Mouse (Mus musculus): ENCODE measurements around the gene Gm9837. TPM values are rescaled to one million over a fixed set of nuclear protein-coding genes. Genes with fewer than 3 reads are reported as not detected.

Gm9837 gene
- not detected for polyA plus RNA-seq (2017; shearing (Covaris generic))

GRCm38 (mm10) chr11:53469968-53470695 is at the start of gene Gm9837:
Gene Gm9837, minus strand, starts transcription at chr11:53470479.

GRCm38 (mm10) chr11:53519207-53520121 is 49.2 kb upstream of the Gm9837 start, which contains the start of gene Sept8:
Gene Sept8, plus strand, starts transcription at chr11:53519257.

GRCm38 (mm10) chr11:53479783-53480301 is 9.6 kb upstream of the Gm9837 start, which contains the start of the genes Gm9945 and Sowaha:
Gene Gm9945, plus strand, starts transcription at chr11:53480166.
Gene Sowaha, minus strand, starts transcription at chr11:53480274.

GRCm38 (mm10) chr11:53456474-53457371 is 13.6 kb downstream of the Gm9837 start, which contains the start of the genes Gm10447 and Shroom1:
Gene Gm10447, minus strand, starts transcription at chr11:53457110.
Gene Shroom1, plus strand, starts transcription at chr11:53457205.

GRCm38 (mm10) chr11:53430670-53431346 is 39.5 kb downstream of the Gm9837 start, which contains the start of the genes Uqcrq and Gdf9:
Gene Uqcrq, minus strand, starts transcription at chr11:53430831.
Gene Gdf9, plus strand, starts transcription at chr11:53431023.

GRCm38 (mm10) chr11:53423036-53423435 is 47.2 kb downstream of the Gm9837 start, which contains the start of gene Leap2:
Gene Leap2, minus strand, starts transcription at chr11:53423170.

Other genes with a start within 250 kb of the Gm9837 start
- gene Hspa4, start 170.0 kb downstream of the Gm9837 start, polyA plus RNA-seq (2017; shearing (Covaris generic)) = 33.1 TPM
- 36.2 TPM for gene Zcchc10, start 145.8 kb downstream of the Gm9837 start, polyA plus RNA-seq (2017; shearing (Covaris generic))
- 15.7 TPM for gene Aff4, start 119.6 kb downstream of the Gm9837 start, polyA plus RNA-seq (2017; shearing (Covaris generic))
- not detected for gene Leap2, start 47.3 kb downstream of the Gm9837 start, polyA plus RNA-seq (2017; shearing (Covaris generic))
- gene Uqcrq, start 39.6 kb downstream of the Gm9837 start, polyA plus RNA-seq (2017; shearing (Covaris generic)) = 310 TPM
- gene Gdf9, start 39.5 kb downstream of the Gm9837 start, polyA plus RNA-seq (2017; shearing (Covaris generic)) = 0.48 TPM
- not detected for gene Gm10447, start 13.4 kb downstream of the Gm9837 start, polyA plus RNA-seq (2017; shearing (Covaris generic))
- not detected for gene Shroom1, start 13.3 kb downstream of the Gm9837 start, polyA plus RNA-seq (2017; shearing (Covaris generic))
- gene Gm9945, start 9.7 kb upstream of the Gm9837 start, polyA plus RNA-seq (2017; shearing (Covaris generic)) = not detected
- not detected for gene Sowaha, start 9.8 kb upstream of the Gm9837 start, polyA plus RNA-seq (2017; shearing (Covaris generic))
- gene Sept8, start 48.8 kb upstream of the Gm9837 start, polyA plus RNA-seq (2017; shearing (Covaris generic)) = 1.6 TPM
- 20.2 TPM for gene Kif3a, start 96.9 kb upstream of the Gm9837 start, polyA plus RNA-seq (2017; shearing (Covaris generic))
- 4.1 TPM for gene Il4, start 148.2 kb upstream of the Gm9837 start, polyA plus RNA-seq (2017; shearing (Covaris generic))
- not detected for gene Il13, start 164.2 kb upstream of the Gm9837 start, polyA plus RNA-seq (2017; shearing (Covaris generic))
- gene Rad50, start 236.8 kb upstream of the Gm9837 start, polyA plus RNA-seq (2017; shearing (Covaris generic)) = 61.8 TPM